Mouse (Mus musculus): ENCODE measurements around the gene Vmn1r188. TPM values are rescaled to one million over a fixed set of nuclear protein-coding genes. Genes with fewer than 3 reads are reported as not detected.
"Not testable (repeated sequence)": the region's sequence is repeated elsewhere in the genome, so short reads cannot be mapped to it uniquely, and the experiment has no call there.

The Vmn1r188 gene
- polyA plus RNA-seq, 1 experiment from 2014 or later = not detected

- WGBS (ENCODE audit: missing documents) = 2% methylated on average over 15 of the region's 80 CpGs
- peak within 1 kb of the TSS; percentile 85 for H3K27ac ChIP-seq
- not testable (repeated sequence) for H3K79me2 ChIP-seq (ENCODE audit: inconsistent target); H3K36me3 ChIP-seq (ENCODE audit: inconsistent target)
- peak within 1 kb of the TSS; percentile 29 for H3K4me3 ChIP-seq (ENCODE audit: inconsistent target)
These were observed 41.4 kb upstream of the Vmn1r188 start, which contains the start of the genes Hist1h2ag and Hist1h2bj for GRCm38 (mm10) chr13:22042568-22043502. TSS of gene Hist1h2ag (minus strand) at chr13:22042944. TSS of gene Hist1h2bj (plus strand) at chr13:22043214.

GRCm38 (mm10) chr13:22043503-22044431, 40.5 kb upstream of the Vmn1r188 start:
- Histone ChIP-seq H3K4me3 (ENCODE audit: inconsistent target) (peak overlapping the region; percentile 7; the same call in 1 of the 2 replicates), H3K79me2 (ENCODE audit: inconsistent target) (no peaks in the 10 kb centered on the region), H3K36me3 (ENCODE audit: inconsistent target) (no peaks in the 10 kb centered on the region), H3K27ac (peak overlapping the region; percentile 17; the same call in 1 of the 2 replicates)
- 5% methylated on average over 6 of the region's 14 CpGs for WGBS (ENCODE audit: missing documents)

- H3K79me2 ChIP-seq (ENCODE audit: inconsistent target) = no peaks in the 10 kb centered on the region
- WGBS (ENCODE audit: missing documents) = 88% methylated on average over 6 of the region's 6 CpGs
- H3K27ac ChIP-seq = no peak overlapping the region
- no peak overlapping the region for H3K4me3 ChIP-seq (ENCODE audit: inconsistent target)
- no peaks in the 10 kb centered on the region for H3K36me3 ChIP-seq (ENCODE audit: inconsistent target)
These were observed 39.6 kb upstream of the Vmn1r188 start for GRCm38 (mm10) chr13:22044432-22045155.

GRCm38 (mm10) chr13:22045311-22045710, 38.9 kb upstream of the Vmn1r188 start:
- H3K27ac ChIP-seq = no peak overlapping the region
- no peaks in the 10 kb centered on the region for H3K79me2 ChIP-seq (ENCODE audit: inconsistent target)
- 45% methylated on average over 2 of the region's 2 CpGs for WGBS (ENCODE audit: missing documents)
- H3K4me3 ChIP-seq (ENCODE audit: inconsistent target) = no peak overlapping the region
- H3K36me3 ChIP-seq (ENCODE audit: inconsistent target) = no peaks in the 10 kb centered on the region

- no peaks in the 10 kb centered on the region for H3K36me3 ChIP-seq (ENCODE audit: inconsistent target)
- 82% methylated on average over 2 of the region's 2 CpGs for WGBS (ENCODE audit: missing documents)
- H3K79me2 ChIP-seq (ENCODE audit: inconsistent target) = no peaks in the 10 kb centered on the region
- no peak overlapping the region for H3K27ac ChIP-seq
- H3K4me3 ChIP-seq (ENCODE audit: inconsistent target) = no peak overlapping the region
These were observed 35.2 kb upstream of the Vmn1r188 start for GRCm38 (mm10) chr13:22049041-22049440.

GRCm38 (mm10) chr13:22049737-22050440, 34.4 kb upstream of the Vmn1r188 start:
- peak overlapping the region; percentile 50 for H3K4me3 ChIP-seq (ENCODE audit: inconsistent target)
- H3K36me3 ChIP-seq (ENCODE audit: inconsistent target) = no peaks in the 10 kb centered on the region
- no peaks in the 10 kb centered on the region for H3K79me2 ChIP-seq (ENCODE audit: inconsistent target)
- WGBS (ENCODE audit: missing documents) = 2% methylated on average over 14 of the region's 14 CpGs
- H3K27ac ChIP-seq = peak overlapping the region; percentile 34; the same call in 1 of the 2 replicates

GRCm38 (mm10) chr13:22050591-22051522, 33.4 kb upstream of the Vmn1r188 start:
- Histone ChIP-seq H3K27ac (peak overlapping the region; percentile 51), H3K4me3 (ENCODE audit: inconsistent target) (peak overlapping the region; percentile 50), H3K36me3 (ENCODE audit: inconsistent target) (no peaks in the 10 kb centered on the region), H3K79me2 (ENCODE audit: inconsistent target) (no peaks in the 10 kb centered on the region)
- under 1% methylated on average over 52 of the region's 52 CpGs for WGBS (ENCODE audit: missing documents)

- H3K4me3 ChIP-seq (ENCODE audit: inconsistent target) = peak overlapping the region; percentile 50
- peak overlapping the region; percentile 51 for H3K27ac ChIP-seq
- no peaks in the 10 kb centered on the region for H3K79me2 ChIP-seq (ENCODE audit: inconsistent target)
- no peaks in the 10 kb centered on the region for H3K36me3 ChIP-seq (ENCODE audit: inconsistent target)
- 24% methylated on average over 3 of the region's 5 CpGs for WGBS (ENCODE audit: missing documents)
These were observed 32.7 kb upstream of the Vmn1r188 start for GRCm38 (mm10) chr13:22051523-22051859.

GRCm38 (mm10) chr13:22053754-22054153, 30.5 kb upstream of the Vmn1r188 start:
- Histone ChIP-seq H3K4me3 (ENCODE audit: inconsistent target) (no peak overlapping the region), H3K27ac (no peak overlapping the region), H3K36me3 (ENCODE audit: inconsistent target) (no peaks in the 10 kb centered on the region), H3K79me2 (ENCODE audit: inconsistent target) (no peaks in the 10 kb centered on the region)
- 100% methylated on average over 1 of the region's 1 CpGs for WGBS (ENCODE audit: missing documents)

- H3K27ac ChIP-seq = no peak overlapping the region
- 50% methylated on average over 1 of the region's 1 CpGs for WGBS (ENCODE audit: missing documents)
- no peaks in the 10 kb centered on the region for H3K79me2 ChIP-seq (ENCODE audit: inconsistent target)
These were observed 22.8 kb upstream of the Vmn1r188 start for GRCm38 (mm10) chr13:22061422-22061821.

GRCm38 (mm10) chr13:22063468-22063867, 20.8 kb upstream of the Vmn1r188 start:
- 42% methylated on average over 1 of the region's 1 CpGs for WGBS (ENCODE audit: missing documents)
- Histone ChIP-seq H3K4me3 (ENCODE audit: inconsistent target) (no peak overlapping the region), H3K79me2 (ENCODE audit: inconsistent target) (no peaks in the 10 kb centered on the region), H3K27ac (no peak overlapping the region), H3K36me3 (ENCODE audit: inconsistent target) (no peaks in the 10 kb centered on the region)

More at GRCm38 (mm10) chr13:22061422-22061821, 22.8 kb upstream of the Vmn1r188 start:
- no peak overlapping the region for H3K4me3 ChIP-seq (ENCODE audit: inconsistent target)
- H3K36me3 ChIP-seq (ENCODE audit: inconsistent target) = no peaks in the 10 kb centered on the region

GRCm38 (mm10) chr13:22105724-22106123, 21.5 kb downstream of the Vmn1r188 start, which contains the start of gene Vmn1r189:
TSS of gene Vmn1r189 (minus strand) at chr13:22105824.
- H3K27ac ChIP-seq; H3K79me2 ChIP-seq (ENCODE audit: inconsistent target); H3K36me3 ChIP-seq (ENCODE audit: inconsistent target); H3K4me3 ChIP-seq (ENCODE audit: inconsistent target): not testable (repeated sequence)
- WGBS (ENCODE audit: missing documents) = no CpG with 5 or more reads among the region's 2 CpGs
